Mouse (Mus musculus) stomach, embryonic 16.5 days (tissue): ENCODE results near the gene Apbb2. TPM values are rescaled to one million over a fixed set of nuclear protein-coding genes. Genes with fewer than 3 reads are reported as not detected.

Experiments
- ATAC-seq: fragments of 200-750 bp; cut with Nextera tagmentation; 2 replicates; pipeline ENCODE4 v1.8.0; 2017; ENCODE audit warnings: moderate number of reproducible peaks, moderate TSS enrichment; ENCODE audit not compliant: insufficient read depth, low FRiP score
- H3K27ac ChIP-seq: fragments of 300-500 bp; sonication (generic); 2 replicates; pipeline ENCODE4 v1.5.1; 2014; ENCODE audit warnings: low read length
- H3K27me3 ChIP-seq: fragments of 300-500 bp; sonication (generic); 2 replicates; pipeline ENCODE4 v1.6.1; 2014; ENCODE audit warnings: low read length, control low read depth, mixed read lengths; ENCODE audit not compliant: control insufficient read depth, insufficient read depth
- H3K36me3 ChIP-seq: fragments of 300-500 bp; sonication (generic); 2 replicates; pipeline ENCODE4 v1.6.1; 2014; ENCODE audit warnings: low read length; ENCODE audit not compliant: control insufficient read depth, insufficient read depth
- H3K4me1 ChIP-seq: fragments of 300-500 bp; sonication (generic); 2 replicates; pipeline ENCODE4 v1.6.1; 2014; ENCODE audit warnings: low read length, control low read depth, mixed read lengths; ENCODE audit not compliant: control insufficient read depth, insufficient read depth
- H3K4me2 ChIP-seq: fragments of 300-500 bp; sonication (generic); 2 replicates; pipeline ENCODE4 v1.6.1; 2014; ENCODE audit warnings: low read depth, low read length, mixed read lengths
- H3K4me3 ChIP-seq: fragments of 300-500 bp; sonication (generic); replicated peaks from 2 replicates; pipeline ENCODE4 v1.5.1; 2014; ENCODE audit warnings: mild to moderate bottlenecking, low read length
- H3K9ac ChIP-seq: fragments of 300-500 bp; sonication (generic); 2 replicates; pipeline ENCODE4 v1.6.1; 2014; ENCODE audit warnings: low read length
- H3K9me3 ChIP-seq: fragments of 300-500 bp; sonication (generic); replicated peaks from 2 replicates; pipeline ENCODE4 v1.6.1; 2016; ENCODE audit warnings: low read length, control low read depth; ENCODE audit not compliant: control insufficient read depth
- WGBS: fragments of 180-500 bp; shearing (Covaris S2); extraction: QIAGEN DNeasy Blood & Tissue Kit; methylation state at CpG from one replicate; pipeline ENCODE4 v1.1.7; 2014; 5-methylcytosine and 5-hydroxymethylcytosine counted together
- polyA plus RNA-seq: library from polyadenylated mRNA; unstranded; fragments of >200 nt; fragmentation: Nextera tagmentation; extraction: Ambion mirVana; gene quantifications from 2 replicates; pipeline ENCODE4 v1.2.1, GENCODE M21; 2015

The Apbb2 gene
- polyA plus RNA-seq, 1 experiment from 2014 or later: 33.7 TPM

DNA sequence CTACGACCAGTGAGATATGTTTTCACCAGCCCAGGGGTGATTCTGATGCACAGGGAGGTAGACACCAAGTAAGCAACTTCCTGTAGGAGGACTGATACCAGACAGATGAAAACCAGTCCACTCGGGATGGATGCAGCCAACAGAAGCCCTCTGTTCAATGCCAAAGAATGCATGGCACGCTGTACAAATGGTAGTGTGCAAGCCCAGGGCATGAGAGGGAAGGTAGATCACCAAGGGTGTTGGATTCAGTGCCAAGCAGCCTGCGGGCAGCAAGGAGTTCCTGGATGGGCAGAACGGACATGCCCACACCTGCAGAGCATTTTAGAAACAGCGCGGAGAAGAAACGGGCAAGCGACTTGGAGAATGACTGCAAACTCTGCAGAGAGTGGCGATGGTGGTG is 10.8 kb downstream of the Apbb2 start:
- Histone ChIP-seq H3K9me3 (no peaks in the 10 kb centered on the region), H3K27me3 (no peaks in the 10 kb centered on the region), H3K36me3 (no peaks in the 10 kb centered on the region), H3K4me3 (no peak overlapping the region), H3K27ac (no peak overlapping the region), H3K9ac (no peak overlapping the region), H3K4me2 (no peak overlapping the region), H3K4me1 (0 out of 2 replicates have a peak, but pooled peaks cover 8% of the 10 kb centered on the region)
- ATAC-seq: no peak
- 83% methylated on average over 10 of the region's 10 CpGs for WGBS

DNA sequence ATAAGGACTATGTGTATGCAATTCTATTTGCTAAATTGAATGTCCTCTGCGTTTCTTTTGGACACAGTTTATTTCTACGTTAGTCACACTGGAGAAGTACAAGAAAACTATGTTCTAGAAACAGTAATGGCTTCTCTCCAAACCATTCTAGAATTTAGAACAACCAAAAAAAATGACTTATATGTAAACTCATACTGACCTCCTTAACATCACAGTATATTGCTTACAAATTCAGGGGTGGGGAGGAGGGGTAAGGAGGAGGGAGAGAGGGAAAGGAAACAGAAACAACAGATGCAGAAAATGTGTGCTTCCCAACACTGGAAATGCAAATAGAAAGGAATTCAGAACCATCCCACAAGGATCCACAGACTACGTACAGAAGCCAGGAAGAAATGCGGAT is 11.4 kb downstream of the Apbb2 start:
- no peak for ATAC-seq
- Histone ChIP-seq H3K36me3 (no peaks in the 10 kb centered on the region), H3K27me3 (no peaks in the 10 kb centered on the region), H3K4me1 (0 out of 2 replicates have a peak, but pooled peaks cover 12% of the 10 kb centered on the region), H3K27ac (no peak overlapping the region), H3K9me3 (no peaks in the 10 kb centered on the region), H3K4me3 (no peak overlapping the region), H3K4me2 (no peak overlapping the region), H3K9ac (no peak overlapping the region)
- WGBS: 62% methylated on average over 4 of the region's 4 CpGs

DNA sequence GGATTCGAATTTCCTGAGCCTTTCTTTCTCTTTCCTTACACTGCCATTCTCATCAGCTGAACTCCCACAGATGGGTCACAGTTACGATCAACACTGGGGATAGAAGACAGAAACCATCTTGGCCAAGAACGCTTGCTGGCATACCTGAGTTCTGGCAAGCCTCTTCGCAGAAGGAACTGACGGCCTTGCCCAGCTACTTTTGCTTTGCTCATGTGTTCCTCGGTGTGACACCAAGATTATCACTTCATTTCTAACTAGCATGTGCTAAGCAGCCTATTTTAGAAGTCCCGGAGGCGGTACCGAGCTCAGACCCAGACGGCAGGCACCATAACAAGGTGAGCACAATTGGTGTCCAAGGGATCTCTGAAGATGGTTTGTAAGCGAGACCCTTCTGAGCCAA is 12.9 kb downstream of the Apbb2 start:
- Histone ChIP-seq H3K36me3 (no peaks in the 10 kb centered on the region), H3K9ac (no peak overlapping the region), H3K4me2 (no peak overlapping the region), H3K4me1 (0 out of 2 replicates have a peak, but pooled peaks cover 12% of the 10 kb centered on the region), H3K4me3 (no peak overlapping the region), H3K27me3 (no peaks in the 10 kb centered on the region), H3K27ac (no peak overlapping the region), H3K9me3 (no peaks in the 10 kb centered on the region)
- WGBS: 90% methylated on average over 11 of the region's 11 CpGs
- ATAC-seq: no peak

DNA sequence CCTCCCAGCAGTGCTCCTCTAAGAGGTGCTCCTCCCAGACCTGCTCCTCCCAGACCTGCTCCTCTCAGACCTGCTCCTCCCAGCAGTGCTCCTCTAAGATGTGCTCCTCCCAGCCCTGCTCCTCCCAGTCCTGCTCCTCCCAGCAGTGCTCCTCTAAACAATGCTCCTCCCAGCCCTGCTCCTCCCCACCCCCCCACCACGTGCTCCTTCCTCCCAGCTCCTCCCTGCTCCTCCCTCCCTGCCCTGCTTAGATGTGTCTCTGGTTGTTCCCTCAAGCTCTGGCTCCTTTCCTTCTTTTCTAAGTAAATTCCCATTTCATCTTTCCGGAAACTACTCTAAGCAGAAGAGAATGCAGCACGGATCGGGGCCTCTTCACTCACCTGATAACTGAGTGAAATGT is 14.2 kb downstream of the Apbb2 start:
- ATAC-seq: no peak
- 69% methylated on average over 4 of the region's 4 CpGs for WGBS
- H3K9me3 ChIP-seq: no peaks in the 10 kb centered on the region
- H3K4me3 ChIP-seq: no peak overlapping the region
- H3K27ac ChIP-seq: no peak overlapping the region
- no peak overlapping the region for H3K9ac ChIP-seq
- H3K36me3 ChIP-seq: no peaks in the 10 kb centered on the region
- no peak overlapping the region for H3K4me2 ChIP-seq
- H3K4me1 ChIP-seq: 0 out of 2 replicates have a peak, but pooled peaks cover 12% of the 10 kb centered on the region
- H3K27me3 ChIP-seq: no peaks in the 10 kb centered on the region

DNA sequence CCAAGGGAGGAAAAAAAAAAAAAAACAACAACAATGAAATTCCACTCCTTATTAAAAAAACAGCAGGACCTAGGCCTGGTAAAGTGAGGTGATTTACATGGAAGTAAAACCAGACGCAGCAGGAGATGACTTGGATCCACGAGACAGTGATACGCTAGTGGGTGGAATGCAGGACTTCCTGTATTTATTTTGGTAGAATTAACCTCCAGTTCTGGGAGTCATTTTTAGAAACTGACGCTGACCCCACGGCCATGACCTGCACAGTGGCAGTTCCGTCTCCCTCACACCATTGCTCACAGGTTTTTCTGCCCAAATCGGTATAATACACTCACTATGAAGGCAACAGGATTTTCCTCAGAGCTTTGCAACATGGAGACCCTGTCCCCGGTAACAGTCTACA is 14.8 kb downstream of the Apbb2 start:
- Histone ChIP-seq H3K27me3 (no peaks in the 10 kb centered on the region), H3K9ac (no peak overlapping the region), H3K27ac (no peak overlapping the region), H3K4me3 (no peak overlapping the region), H3K4me2 (peak overlapping the region; percentile 14; the same call in 1 of the 2 replicates), H3K9me3 (no peaks in the 10 kb centered on the region), H3K4me1 (0 out of 2 replicates have a peak, but pooled peaks cover 12% of the 10 kb centered on the region), H3K36me3 (no peaks in the 10 kb centered on the region)
- no peak for ATAC-seq
- WGBS: 37% methylated on average over 8 of the region's 8 CpGs

DNA sequence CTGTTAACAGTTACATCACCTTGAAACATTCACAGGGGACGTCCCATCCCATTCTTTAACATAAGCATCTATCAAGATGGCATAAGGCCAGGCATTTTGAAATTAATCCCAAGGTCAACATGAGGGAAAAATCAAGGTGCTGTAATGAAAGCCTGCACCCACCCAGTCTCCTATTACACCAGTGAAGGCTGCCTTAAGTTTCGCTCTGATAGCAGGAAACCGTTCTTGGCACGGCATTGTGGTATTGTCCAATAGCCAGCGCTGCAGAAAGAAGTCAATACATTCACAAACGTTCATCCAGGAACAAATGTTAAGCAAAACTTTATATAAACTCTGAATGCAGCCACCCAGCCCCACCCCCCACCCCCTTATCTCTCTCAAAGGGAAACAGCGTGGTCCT is 15.4 kb downstream of the Apbb2 start:
- no peak overlapping the region for H3K9ac ChIP-seq
- H3K4me1 ChIP-seq: 0 out of 2 replicates have a peak, but pooled peaks cover 12% of the 10 kb centered on the region
- ATAC-seq: peak; percentile 56; the same call in 1 of the 2 replicates
- no peaks in the 10 kb centered on the region for H3K9me3 ChIP-seq
- WGBS: 16% methylated on average over 7 of the region's 7 CpGs
- H3K36me3 ChIP-seq: no peaks in the 10 kb centered on the region
- H3K27me3 ChIP-seq: no peaks in the 10 kb centered on the region
- no peak overlapping the region for H3K4me3 ChIP-seq
- no peak overlapping the region for H3K27ac ChIP-seq
- H3K4me2 ChIP-seq: peak overlapping the region; percentile 14; the same call in 1 of the 2 replicates

DNA sequence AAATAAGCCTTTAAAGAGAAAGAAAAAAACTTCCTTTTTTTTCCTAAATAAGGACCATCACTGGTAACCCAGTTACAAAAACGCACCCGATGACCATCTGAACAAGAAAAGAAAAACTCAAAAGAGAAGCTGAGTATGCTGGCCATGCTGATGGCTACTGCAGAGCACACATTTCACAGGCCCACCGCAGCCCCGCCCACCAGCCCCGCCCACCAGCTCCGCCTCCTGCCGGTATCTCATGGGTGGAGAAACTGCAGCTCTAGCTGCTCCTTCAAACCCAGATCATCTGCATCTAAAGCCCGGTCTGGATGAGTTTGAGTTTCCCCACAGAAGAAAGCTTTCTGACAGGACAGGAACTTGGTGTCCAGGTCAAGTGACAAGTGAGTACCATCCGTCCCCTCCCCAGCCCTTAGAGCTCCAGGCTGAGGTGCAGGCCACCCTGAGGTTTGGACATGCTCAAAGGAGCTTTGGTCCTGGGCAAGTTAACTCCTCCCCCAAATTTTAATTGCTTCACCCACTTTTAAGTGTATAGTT is 16.2 kb downstream of the Apbb2 start:
- H3K36me3 ChIP-seq: no peaks in the 10 kb centered on the region
- no peaks in the 10 kb centered on the region for H3K9me3 ChIP-seq
- WGBS: 34% methylated on average over 9 of the region's 9 CpGs
- peak overlapping the region; percentile 2; the same call in 1 of the 2 replicates for H3K4me2 ChIP-seq
- no peak for ATAC-seq
- no peak overlapping the region for H3K9ac ChIP-seq
- no peaks in the 10 kb centered on the region for H3K27me3 ChIP-seq
- H3K27ac ChIP-seq: no peak overlapping the region; the same call in 1 of the 2 replicates
- 0 out of 2 replicates have a peak, but pooled peaks cover 12% of the 10 kb centered on the region for H3K4me1 ChIP-seq
- H3K4me3 ChIP-seq: no peak overlapping the region

DNA sequence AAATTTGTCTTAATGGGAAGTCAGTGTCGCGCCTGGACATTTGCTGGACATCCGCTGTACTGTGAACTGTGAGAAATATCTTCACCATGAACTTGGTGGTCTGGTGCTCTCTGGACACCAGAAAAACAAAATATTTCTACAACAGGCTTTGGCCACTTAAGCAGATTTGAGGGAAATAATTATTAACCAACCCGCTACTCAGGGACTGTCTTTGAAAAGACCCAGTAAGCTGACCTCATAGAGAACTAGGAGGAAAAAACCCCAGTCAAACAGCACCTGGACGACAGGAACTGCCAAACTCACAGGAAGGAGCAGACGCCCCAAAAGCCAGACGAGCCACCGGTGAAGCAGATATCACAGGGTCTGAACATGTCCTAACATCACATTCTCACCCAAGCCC is 18.2 kb downstream of the Apbb2 start:
- no peak overlapping the region for H3K9ac ChIP-seq
- H3K4me1 ChIP-seq: 0 out of 2 replicates have a peak, but pooled peaks cover 12% of the 10 kb centered on the region
- no peak for ATAC-seq
- 72% methylated on average over 8 of the region's 8 CpGs for WGBS
- no peak overlapping the region for H3K27ac ChIP-seq
- no peaks in the 10 kb centered on the region for H3K36me3 ChIP-seq
- no peaks in the 10 kb centered on the region for H3K27me3 ChIP-seq
- no peaks in the 10 kb centered on the region for H3K9me3 ChIP-seq
- no peak overlapping the region for H3K4me2 ChIP-seq
- no peak overlapping the region for H3K4me3 ChIP-seq

DNA sequence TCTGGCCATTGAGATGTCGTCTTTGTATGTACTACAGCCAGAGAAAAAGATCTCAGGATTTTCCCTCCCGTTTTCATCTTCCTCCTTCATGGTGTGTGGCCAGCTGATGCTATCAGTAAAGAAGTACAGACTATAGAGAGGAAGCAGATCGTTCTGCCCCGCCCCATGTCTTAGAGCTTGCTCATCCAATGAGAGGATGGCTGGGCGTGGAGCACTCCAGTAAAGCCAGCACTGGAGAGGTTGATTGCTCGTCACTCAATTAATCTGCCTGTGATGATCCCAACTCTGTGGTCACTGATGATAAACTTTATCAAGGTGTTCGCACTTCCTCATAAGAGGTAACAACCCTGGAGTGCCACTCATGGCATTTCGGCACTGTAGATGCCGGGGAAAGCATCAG is 18.7 kb downstream of the Apbb2 start:
- WGBS: 63% methylated on average over 9 of the region's 9 CpGs
- ATAC-seq: peak; percentile 51; the same call in 1 of the 2 replicates

More for the DNA sequence above, 18.7 kb downstream of the Apbb2 start:
- Histone ChIP-seq H3K27ac (no peak overlapping the region), H3K9me3 (no peaks in the 10 kb centered on the region), H3K36me3 (no peaks in the 10 kb centered on the region), H3K4me2 (no peak overlapping the region), H3K27me3 (no peaks in the 10 kb centered on the region), H3K4me3 (no peak overlapping the region), H3K4me1 (0 out of 2 replicates have a peak, but pooled peaks cover 12% of the 10 kb centered on the region), H3K9ac (no peak overlapping the region)
